Mouse (Mus musculus) ES-E14 (cell line): ENCODE results near the gene Alas2.

Experiments
- CHD2 ChIP-seq: IDR thresholded peaks from 2 replicates; pipeline ENCODE4 v1.6.1; 2014; ENCODE audit warnings: mild to moderate bottlenecking, low read depth, low read length, inconsistent platforms
- HCFC1 ChIP-seq: IDR thresholded peaks from 2 replicates; pipeline ENCODE4 v1.6.1; 2012; ENCODE audit warnings: low read length, inconsistent platforms, borderline replicate concordance; ENCODE audit not compliant: insufficient read depth
- MAFK ChIP-seq: IDR thresholded peaks from 2 replicates; pipeline ENCODE4 v1.6.1; 2014; ENCODE audit warnings: mild to moderate bottlenecking, low read depth, low read length, inconsistent platforms; ENCODE audit not compliant: insufficient read depth
- ZC3H11A ChIP-seq: IDR thresholded peaks from 2 replicates; pipeline ENCODE4 v1.6.1; 2012; ENCODE audit warnings: low read depth, mild to moderate bottlenecking, inconsistent platforms, low read length, borderline replicate concordance
- ZNF384 ChIP-seq: IDR thresholded peaks from 2 replicates; pipeline ENCODE4 v1.6.1; 2012; ENCODE audit warnings: low read depth, low read length, inconsistent platforms

- no peak for TF ChIP-seq HCFC1
- TF ChIP-seq ZNF384: no peak
- TF ChIP-seq MAFK: no peak
- TF ChIP-seq CHD2: no peak
- TF ChIP-seq ZC3H11A: no peak
Observed at GRCm38 (mm10) chrX:150588023-150588764, 41.0 kb downstream of the Alas2 start, which contains the start of gene Pfkfb1.
